Mouse (Mus musculus): ENCODE results near the gene Gm5795. TPM values are rescaled to one million over a fixed set of nuclear protein-coding genes. Genes with fewer than 3 reads are reported as not detected.

Gene Gm5795
- polyA plus RNA-seq (2015; fragmentation: Nextera tagmentation; extraction: Ambion mirVana), result not detected in 2 replicates

GRCm38 (mm10) chr14:3187955-3188354 lies at the start of gene Gm5795:
Gene Gm5795, plus strand, starts transcription at chr14:3188255.

GRCm38 (mm10) chr14:3208272-3209152 lies 20.5 kb downstream of the Gm5795 start, which contains the start of gene D830030K20Rik:
Gene D830030K20Rik, plus strand, starts transcription at chr14:3208488.

Other genes starting within 250 kb of the Gm5795 start
- not detected in 2 replicates for gene Gm2888, start 158.3 kb upstream of the Gm5795 start, polyA plus RNA-seq (2015; fragmentation: Nextera tagmentation; extraction: Ambion mirVana)
- 0.17 and 0.66 TPM in 2 replicates for gene Gm2897, start 139.0 kb upstream of the Gm5795 start, polyA plus RNA-seq (2015; fragmentation: Nextera tagmentation; extraction: Ambion mirVana)
- not detected in 2 replicates for gene Gm10340, start 54.3 kb upstream of the Gm5795 start, polyA plus RNA-seq (2015; fragmentation: Nextera tagmentation; extraction: Ambion mirVana)
- 1.5 and 1.7 TPM in 2 replicates for gene D830030K20Rik, start 20.2 kb downstream of the Gm5795 start, polyA plus RNA-seq (2015; fragmentation: Nextera tagmentation; extraction: Ambion mirVana)
- not detected in 2 replicates for gene Gm2956, start 144.4 kb downstream of the Gm5795 start, polyA plus RNA-seq (2015; fragmentation: Nextera tagmentation; extraction: Ambion mirVana)
- gene Gm10413, start 206.8 kb downstream of the Gm5795 start, polyA plus RNA-seq (2015; fragmentation: Nextera tagmentation; extraction: Ambion mirVana), result not detected in 2 replicates
- 0.36 and 0.55 TPM in 2 replicates for gene Gm10409, start 224.4 kb downstream of the Gm5795 start, polyA plus RNA-seq (2015; fragmentation: Nextera tagmentation; extraction: Ambion mirVana)
- gene Gm3005, start 239.8 kb downstream of the Gm5795 start, polyA plus RNA-seq (2015; fragmentation: Nextera tagmentation; extraction: Ambion mirVana), result not detected in 2 replicates

Measured in skeletal muscle tissue, postnatal 0 days (tissue).